Mouse (Mus musculus) intestine, postnatal 0 days (tissue): Measurements from ENCODE around the gene Tmem88. TPM values are rescaled to one million over a fixed set of nuclear protein-coding genes. Genes with fewer than 3 reads are reported as not detected.

Experiments
- ATAC-seq: fragments of 200-750 bp; cut with Nextera tagmentation; 2 replicates; pipeline ENCODE4 v1.8.0; 2017; ENCODE audit warnings: mild to moderate bottlenecking, moderate TSS enrichment, moderate library complexity
- H3K27ac ChIP-seq: fragments of 300-500 bp; sonication (generic); 2 replicates; pipeline ENCODE4 v1.5.1; 2014; ENCODE audit warnings: mild to moderate bottlenecking, low read depth, low read length, moderate library complexity
- H3K27me3 ChIP-seq: fragments of 300-500 bp; sonication (generic); replicated peaks from 2 replicates; pipeline ENCODE4 v1.6.1; 2014; ENCODE audit warnings: low read length, mixed read lengths; ENCODE audit not compliant: control insufficient read depth, insufficient read depth
- H3K36me3 ChIP-seq: fragments of 300-500 bp; sonication (generic); 2 replicates; pipeline ENCODE4 v1.6.1; 2014; ENCODE audit warnings: mild to moderate bottlenecking, moderate library complexity; ENCODE audit not compliant: control insufficient read depth, insufficient read depth
- H3K4me1 ChIP-seq: fragments of 300-500 bp; sonication (generic); replicated peaks from 2 replicates; pipeline ENCODE4 v1.6.1; 2014; ENCODE audit warnings: antibody characterized with exemption, low read length, mixed read lengths; ENCODE audit not compliant: control insufficient read depth, insufficient read depth
- H3K4me2 ChIP-seq: fragments of 300-500 bp; sonication (generic); replicated peaks from 2 replicates; pipeline ENCODE4 v1.6.1; 2014; ENCODE audit warnings: low read depth, mild to moderate bottlenecking, moderate library complexity
- H3K4me3 ChIP-seq: fragments of 300-500 bp; sonication (generic); 2 replicates; pipeline ENCODE4 v1.5.1; 2014; ENCODE audit warnings: low read depth, low read length
- H3K9ac ChIP-seq: fragments of 300-500 bp; sonication (generic); 2 replicates; pipeline ENCODE4 v1.6.1; 2014; ENCODE audit warnings: mild to moderate bottlenecking, low read depth, low read length
- H3K9me3 ChIP-seq: fragments of 300-500 bp; sonication (generic); 2 replicates; pipeline ENCODE4 v1.6.1; 2016; ENCODE audit warnings: mixed run types; ENCODE audit not compliant: control insufficient read depth
- CTCF ChIP-seq: sonication (generic); IDR thresholded peaks from 2 replicates; pipeline ENCODE4 v1.5.1; 2016; ENCODE audit warnings: low read depth, mild to moderate bottlenecking, control low read depth, antibody characterized with exemption, moderate library complexity
- WGBS: fragments of 180-500 bp; shearing (Covaris S2); extraction: QIAGEN DNeasy Blood & Tissue Kit; methylation state at CpG from one replicate; pipeline ENCODE4 v1.1.7; 2014; 5-methylcytosine and 5-hydroxymethylcytosine counted together
- polyA plus RNA-seq: library from polyadenylated mRNA; unstranded; fragments of >200 nt; fragmentation: Nextera tagmentation; extraction: Ambion mirVana; gene quantifications from 2 replicates; pipeline ENCODE4 v1.2.1, GENCODE M21; 2015

Gene Tmem88
- polyA plus RNA-seq, 1 experiment from 2014 or later, result 24.9 TPM

DNA sequence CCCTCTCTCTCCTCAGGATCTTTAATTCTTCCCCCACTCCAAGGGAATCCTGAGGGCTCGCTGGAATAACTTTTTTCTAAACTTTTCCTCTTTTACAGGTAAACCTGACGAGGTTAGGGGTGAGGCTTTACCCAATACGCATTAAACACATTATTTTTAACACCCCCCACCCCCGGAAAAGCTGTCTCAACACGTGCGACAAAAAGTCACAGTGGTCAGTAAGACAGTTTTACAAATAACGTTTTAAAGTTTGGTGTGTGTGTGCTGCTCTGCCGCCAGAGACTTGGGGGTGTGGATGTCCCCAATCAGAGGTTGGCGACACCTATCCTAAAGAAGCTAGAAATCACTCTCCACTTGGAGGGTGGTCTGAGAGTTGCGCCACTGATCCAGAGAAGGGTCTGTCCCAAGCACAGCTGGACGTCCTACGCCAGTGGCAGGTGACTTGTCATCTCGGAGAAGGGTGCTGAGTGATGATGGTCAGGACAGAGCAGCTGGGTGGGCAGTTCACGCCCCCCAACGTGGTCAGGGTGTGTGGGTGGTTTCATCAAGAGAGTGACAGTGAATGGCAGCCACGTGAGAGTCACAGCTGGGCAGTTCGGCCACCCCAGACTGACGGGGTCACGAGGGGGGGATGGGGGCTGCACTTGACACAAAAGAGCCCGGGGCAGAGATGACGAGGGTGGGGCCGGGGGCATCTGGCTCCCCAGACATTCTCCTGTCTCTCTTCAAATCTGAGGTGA is 30.2 kb downstream of the Tmem88 start:
- peak overlapping the region; percentile 99 for H3K27ac ChIP-seq
- no peaks in the 10 kb centered on the region for H3K9me3 ChIP-seq
- TF ChIP-seq CTCF, result no peak
- H3K4me1 ChIP-seq, result peaks cover 29% of the 10 kb centered on the region
- peak overlapping the region; percentile 95 for H3K4me2 ChIP-seq
- ATAC-seq, result no peak
- peak overlapping the region; percentile 97 for H3K9ac ChIP-seq
- H3K4me3 ChIP-seq, result peak overlapping the region; percentile 96
- no peaks in the 10 kb centered on the region for H3K27me3 ChIP-seq
- 1% methylated on average over 22 of the region's 22 CpGs for WGBS
- peaks cover 3% of the 10 kb centered on the region; the same call in 1 of the 2 replicates for H3K36me3 ChIP-seq

DNA sequence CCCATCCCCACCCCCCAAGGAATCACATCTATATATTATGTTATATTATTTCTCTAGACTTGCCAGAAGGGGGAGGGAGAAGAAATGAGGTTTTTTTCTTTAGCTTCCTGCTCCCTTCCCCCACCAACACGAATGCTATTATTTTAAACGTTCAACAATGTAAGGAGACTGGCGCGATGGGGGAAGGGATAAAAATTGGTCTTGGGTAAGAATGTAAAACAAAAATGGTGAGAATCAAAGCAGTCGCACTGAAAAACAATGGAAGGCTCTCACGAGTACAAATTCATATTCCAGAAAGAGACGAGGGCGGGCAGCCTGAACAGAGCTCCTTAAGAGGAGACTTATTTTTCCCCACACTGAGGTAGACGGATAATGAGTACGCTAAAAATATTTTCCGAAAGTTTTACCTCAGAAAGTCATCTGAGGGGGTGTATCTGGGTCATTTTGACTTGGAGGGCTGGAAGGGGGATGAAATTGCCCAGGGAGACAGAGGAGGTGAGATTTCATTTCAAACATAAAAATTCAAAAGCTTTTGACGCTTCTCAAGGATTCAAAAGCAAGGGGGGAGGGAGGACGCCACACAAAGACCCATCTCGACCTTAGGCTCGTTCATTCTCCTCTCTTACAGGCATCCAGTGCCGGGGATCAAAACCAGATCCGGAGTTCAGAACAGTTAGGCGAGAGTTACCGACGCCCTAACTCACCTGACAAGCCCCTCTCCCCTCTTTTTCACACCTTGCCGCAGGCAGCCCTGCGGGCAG is 31.0 kb downstream of the Tmem88 start:
- H3K9ac ChIP-seq, result peak overlapping the region; percentile 97
- peak overlapping the region; percentile 96 for H3K4me3 ChIP-seq
- peaks cover 5% of the 10 kb centered on the region for H3K36me3 ChIP-seq
- H3K4me1 ChIP-seq, result peaks cover 29% of the 10 kb centered on the region
- peak overlapping the region; percentile 99 for H3K27ac ChIP-seq
- no peak for ATAC-seq
- no peaks in the 10 kb centered on the region for H3K9me3 ChIP-seq
- H3K27me3 ChIP-seq, result no peaks in the 10 kb centered on the region
- H3K4me2 ChIP-seq, result peak overlapping the region; percentile 95
- peak; percentile 12; the same call in 1 of the 2 replicates for TF ChIP-seq CTCF
- under 1% methylated on average over 22 of the region's 22 CpGs for WGBS

DNA sequence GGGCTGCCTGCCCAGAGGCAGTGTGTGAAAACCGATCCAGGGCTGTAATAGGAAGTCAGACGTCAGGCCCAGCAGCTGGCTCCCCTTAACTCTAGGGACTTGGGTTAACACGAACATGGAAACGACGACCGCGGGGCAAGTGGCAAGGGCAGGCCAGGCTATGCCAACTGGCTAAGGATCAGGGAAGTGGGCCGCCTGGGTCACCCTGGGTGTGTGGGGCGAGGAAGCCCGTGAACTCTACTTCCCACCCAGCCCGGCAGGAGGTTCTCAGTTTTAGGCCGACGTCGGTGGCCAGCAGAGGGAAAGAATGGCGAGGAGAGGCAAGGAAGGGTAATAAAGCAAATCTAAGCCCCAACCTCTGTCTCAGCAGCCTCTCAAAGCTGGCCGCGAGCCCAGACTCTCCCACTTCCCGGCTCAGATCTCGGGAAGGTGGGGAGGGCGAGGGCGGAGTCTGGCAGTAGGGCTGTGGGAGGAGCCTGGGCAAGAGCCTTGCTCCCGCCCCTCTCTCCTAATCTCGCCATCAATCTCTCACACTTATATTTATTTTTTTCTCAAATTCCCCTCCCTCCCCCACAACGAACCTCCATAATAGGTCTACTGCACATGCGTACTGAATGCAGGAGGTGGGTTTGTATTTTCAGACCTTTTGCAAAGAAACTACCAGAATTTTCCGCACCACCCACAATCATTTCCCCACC is 31.7 kb downstream of the Tmem88 start:
- Histone ChIP-seq H3K9ac (peak overlapping the region; percentile 63), H3K4me2 (peak overlapping the region; percentile 95), H3K4me1 (peaks cover 24% of the 10 kb centered on the region), H3K4me3 (peak overlapping the region; percentile 96), H3K27me3 (no peaks in the 10 kb centered on the region), H3K36me3 (peaks cover 12% of the 10 kb centered on the region), H3K27ac (peak overlapping the region; percentile 99), H3K9me3 (no peaks in the 10 kb centered on the region)
- under 1% methylated on average over 26 of the region's 26 CpGs for WGBS
- ATAC-seq, result peak; percentile 75
- peak; percentile 46 for TF ChIP-seq CTCF

DNA sequence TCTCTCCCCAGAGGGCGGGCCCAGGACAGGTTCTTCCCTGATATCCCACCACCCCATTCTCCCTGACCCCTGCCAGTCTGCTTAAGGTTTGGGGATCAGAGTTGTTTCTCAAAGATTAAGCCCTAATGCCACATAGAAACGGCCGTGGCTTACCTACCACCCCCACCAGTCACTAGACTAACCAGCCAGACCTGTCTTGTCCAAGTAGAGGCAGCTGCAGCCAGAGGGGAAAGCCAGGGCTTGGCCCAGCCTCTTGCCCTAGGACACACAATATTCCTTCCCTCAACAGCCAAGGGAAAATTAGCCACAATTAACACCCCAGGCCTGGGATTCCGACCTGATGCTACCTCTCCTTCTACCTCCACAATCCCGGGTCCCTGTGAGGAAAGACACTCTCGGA is 32.3 kb downstream of the Tmem88 start:
- Histone ChIP-seq H3K4me3 (peak overlapping the region; percentile 96), H3K4me1 (peaks cover 22% of the 10 kb centered on the region), H3K9ac (peak overlapping the region; percentile 63), H3K4me2 (peak overlapping the region; percentile 95), H3K27me3 (no peaks in the 10 kb centered on the region), H3K36me3 (peaks cover 18% of the 10 kb centered on the region), H3K27ac (peak overlapping the region; percentile 99), H3K9me3 (no peaks in the 10 kb centered on the region)
- 16% methylated on average over 6 of the region's 6 CpGs for WGBS
- no peak for ATAC-seq
- TF ChIP-seq CTCF, result no peak

DNA sequence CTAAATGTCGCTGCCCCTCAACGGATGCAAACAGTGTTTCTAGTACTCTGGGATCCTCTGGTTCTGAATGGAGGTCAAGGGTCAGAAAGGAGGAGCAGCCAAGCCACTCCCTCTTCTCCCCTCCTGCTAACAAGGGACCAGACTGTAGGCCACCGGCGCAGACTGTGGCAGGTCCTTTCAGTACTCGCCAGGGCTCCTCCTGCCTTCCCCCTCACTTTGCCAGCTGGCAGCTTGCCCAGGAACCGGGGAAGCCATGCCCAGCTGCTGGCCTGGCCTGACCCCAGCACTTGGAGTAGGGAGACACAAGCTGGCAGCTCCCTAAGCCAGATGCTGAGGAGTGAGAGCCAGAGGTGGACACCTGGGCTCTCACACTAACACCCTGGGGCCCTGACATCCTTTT is 33.1 kb downstream of the Tmem88 start:
- H3K4me1 ChIP-seq, result peaks cover 22% of the 10 kb centered on the region
- 5% methylated on average over 6 of the region's 6 CpGs for WGBS
- H3K9ac ChIP-seq, result 0 out of 2 replicates have a peak overlapping the region, but pooled peaks have one; percentile 12
- peaks cover 26% of the 10 kb centered on the region for H3K36me3 ChIP-seq
- TF ChIP-seq CTCF, result peak; percentile 15; the same call in 1 of the 2 replicates
- H3K9me3 ChIP-seq, result no peaks in the 10 kb centered on the region
- peak overlapping the region; percentile 95 for H3K4me2 ChIP-seq
- H3K4me3 ChIP-seq, result no peak overlapping the region
- H3K27ac ChIP-seq, result peak overlapping the region; percentile 99
- no peaks in the 10 kb centered on the region for H3K27me3 ChIP-seq
- ATAC-seq, result peak; percentile 69
